Mouse (Mus musculus) spleen, adult 2 months (tissue): ENCODE results near the gene Zfp275.

ENCODE experiments used
- CTCF ChIP-seq: fragments of 200-500 bp; IDR thresholded peaks from 2 replicates; pipeline ENCODE4 v1.5.1; 2011; ENCODE audit warnings: mild to moderate bottlenecking, inconsistent platforms; ENCODE audit not compliant: insufficient read depth, insufficient read length, insufficient replicate concordance; ENCODE audit errors: extremely low read depth
- POLR2A ChIP-seq: fragments of 200-500 bp; IDR thresholded peaks from 2 replicates; pipeline ENCODE4 v1.6.1; 2011; ENCODE audit warnings: low read depth, low read length, inconsistent platforms

- TF ChIP-seq POLR2A (peak; percentile 51; the same call in 1 of the 2 replicates), CTCF (no peak)
Observed at GRCm38 (mm10) chrX:73342483-73342895, at the start of gene Zfp275.
